Mouse (Mus musculus) neural tube, embryonic 14.5 days (tissue): ENCODE data around the gene Adgrl3. TPM values are rescaled to one million over a fixed set of nuclear protein-coding genes. Genes with fewer than 3 reads are reported as not detected.

ENCODE experiments used
- ATAC-seq: fragments of 200-750 bp; cut with Nextera tagmentation; 2 replicates; pipeline ENCODE4 v1.8.0; 2017; ENCODE audit warnings: low read depth, mild to moderate bottlenecking, moderate TSS enrichment, moderate library complexity
- H3K27ac ChIP-seq: fragments of 300-500 bp; sonication (generic); 2 replicates; pipeline ENCODE4 v1.5.1; 2014; ENCODE audit warnings: low read depth, mild to moderate bottlenecking, control low read depth, low read length, moderate library complexity, mixed read lengths
- H3K27me3 ChIP-seq: fragments of 300-500 bp; sonication (generic); 2 replicates; pipeline ENCODE4 v1.6.1; 2014; ENCODE audit warnings: low read length; ENCODE audit not compliant: control insufficient read depth, insufficient read depth
- H3K36me3 ChIP-seq: fragments of 300-500 bp; sonication (generic); 2 replicates; pipeline ENCODE4 v1.6.1; 2014; ENCODE audit warnings: low read length, mixed read lengths; ENCODE audit not compliant: control insufficient read depth, insufficient read depth
- H3K4me1 ChIP-seq: fragments of 300-500 bp; sonication (generic); 2 replicates; pipeline ENCODE4 v1.6.1; 2014; ENCODE audit warnings: low read length; ENCODE audit not compliant: control insufficient read depth, insufficient read depth
- H3K4me2 ChIP-seq: fragments of 300-500 bp; sonication (generic); 2 replicates; pipeline ENCODE4 v1.6.1; 2014; ENCODE audit warnings: mild to moderate bottlenecking, low read depth, low read length, control low read depth
- H3K4me3 ChIP-seq: fragments of 300-500 bp; sonication (generic); 2 replicates; pipeline ENCODE4 v1.5.1; 2014; ENCODE audit warnings: low read depth, low read length, control low read depth, mixed read lengths
- H3K9ac ChIP-seq: fragments of 300-500 bp; sonication (generic); replicated peaks from 2 replicates; pipeline ENCODE4 v1.6.1; 2014; ENCODE audit warnings: low read depth, mild to moderate bottlenecking, control low read depth, low read length, mixed read lengths
- H3K9me3 ChIP-seq: fragments of 300-500 bp; sonication (generic); 2 replicates; pipeline ENCODE4 v1.6.1; 2016; ENCODE audit warnings: low read length; ENCODE audit not compliant: control insufficient read depth
- WGBS: fragments of 180-500 bp; shearing (Covaris S2); extraction: QIAGEN DNeasy Blood & Tissue Kit; methylation state at CpG from one replicate; pipeline ENCODE4 v1.1.7; 2014; 5-methylcytosine and 5-hydroxymethylcytosine counted together
- polyA plus RNA-seq: library from polyadenylated mRNA; unstranded; fragments of >200 nt; fragmentation: Nextera tagmentation; extraction: Ambion mirVana; gene quantifications from 2 replicates; pipeline ENCODE4 v1.2.1, GENCODE M21; 2014

Adgrl3 gene
- polyA plus RNA-seq, result 86.0 and 98.7 TPM in 2 replicates

DNA sequence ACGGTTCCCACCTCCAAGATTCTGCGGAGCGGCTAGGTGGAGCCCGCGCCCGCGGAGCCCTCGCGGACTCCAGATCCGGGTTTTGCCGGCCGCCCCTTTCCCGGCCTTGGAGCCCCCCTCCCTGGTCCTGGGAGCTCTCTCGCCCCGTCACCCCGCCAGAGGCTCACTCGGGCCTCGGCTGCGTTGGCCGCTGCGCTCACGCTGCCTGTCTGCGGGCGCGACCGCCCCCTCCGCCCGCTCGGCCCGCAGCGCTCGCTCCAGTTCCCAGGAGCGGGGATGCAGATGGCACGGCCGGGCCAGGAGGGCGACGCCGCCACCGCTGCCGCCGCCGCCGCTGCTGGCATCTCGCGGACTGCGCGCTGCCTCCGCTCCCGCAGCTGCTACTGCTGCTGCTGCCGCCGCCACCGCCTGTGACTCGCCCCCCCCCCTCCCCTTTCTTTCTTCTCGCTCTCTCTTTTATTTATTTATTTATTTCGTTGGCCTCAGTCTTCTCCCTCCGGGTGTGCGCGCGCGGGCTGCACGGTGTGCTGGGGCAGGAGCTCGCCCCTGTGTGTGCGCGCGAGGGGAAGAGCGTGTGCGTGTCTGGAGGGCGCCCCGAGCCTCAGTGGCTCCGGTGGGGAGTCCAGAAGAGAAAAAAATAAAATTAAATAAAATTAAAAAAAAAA, at the start of gene Adgrl3:
TSS of gene Adgrl3 (plus strand) at position 549 of the 665 bp plus-strand sequence.
- peak; percentile 88 for ATAC-seq
- Histone ChIP-seq H3K4me1 (peaks cover 11% of the 10 kb centered on the region), H3K4me3 (peak within 1 kb of the TSS; percentile 77), H3K9me3 (no peaks in the 10 kb centered on the region), H3K36me3 (no peaks in the 10 kb centered on the region), H3K27me3 (no peaks in the 10 kb centered on the region), H3K9ac (peak within 1 kb of the TSS; percentile 95), H3K4me2 (peak within 1 kb of the TSS; percentile 80), H3K27ac (peak within 1 kb of the TSS; percentile 98)
- WGBS, result under 1% methylated on average over 50 of the region's 70 CpGs

DNA sequence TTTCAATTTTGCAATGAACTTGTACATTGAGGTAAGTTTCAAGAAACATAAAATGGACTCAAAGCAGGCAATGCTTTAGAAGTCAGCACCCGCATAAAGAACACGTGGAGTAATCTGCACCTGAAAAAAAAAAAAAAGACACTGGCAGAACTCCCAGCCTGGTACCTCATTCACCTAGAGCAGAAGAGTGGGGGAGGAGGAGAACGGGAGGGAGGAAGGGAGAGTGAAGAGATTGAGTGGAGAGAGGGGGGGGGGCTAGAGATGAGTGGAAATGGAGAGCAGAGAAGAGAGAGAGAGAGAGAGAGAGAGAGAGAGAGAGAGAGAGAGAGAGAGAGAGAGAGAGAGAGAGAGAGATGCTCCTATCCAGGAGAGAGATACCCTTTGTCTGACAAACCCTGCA, 772 bp upstream of the Adgrl3 start:
- 4% methylated on average over 3 of the region's 3 CpGs for WGBS
- H3K36me3 ChIP-seq, result no peaks in the 10 kb centered on the region
- no peaks in the 10 kb centered on the region for H3K9me3 ChIP-seq
- peak overlapping the region; percentile 77 for H3K4me3 ChIP-seq
- H3K9ac ChIP-seq, result peak overlapping the region; percentile 95
- peak overlapping the region; percentile 98 for H3K27ac ChIP-seq
- peak overlapping the region; percentile 80 for H3K4me2 ChIP-seq
- ATAC-seq, result peak; percentile 36
- H3K4me1 ChIP-seq, result peaks cover 5% of the 10 kb centered on the region
- H3K27me3 ChIP-seq, result no peaks in the 10 kb centered on the region

DNA sequence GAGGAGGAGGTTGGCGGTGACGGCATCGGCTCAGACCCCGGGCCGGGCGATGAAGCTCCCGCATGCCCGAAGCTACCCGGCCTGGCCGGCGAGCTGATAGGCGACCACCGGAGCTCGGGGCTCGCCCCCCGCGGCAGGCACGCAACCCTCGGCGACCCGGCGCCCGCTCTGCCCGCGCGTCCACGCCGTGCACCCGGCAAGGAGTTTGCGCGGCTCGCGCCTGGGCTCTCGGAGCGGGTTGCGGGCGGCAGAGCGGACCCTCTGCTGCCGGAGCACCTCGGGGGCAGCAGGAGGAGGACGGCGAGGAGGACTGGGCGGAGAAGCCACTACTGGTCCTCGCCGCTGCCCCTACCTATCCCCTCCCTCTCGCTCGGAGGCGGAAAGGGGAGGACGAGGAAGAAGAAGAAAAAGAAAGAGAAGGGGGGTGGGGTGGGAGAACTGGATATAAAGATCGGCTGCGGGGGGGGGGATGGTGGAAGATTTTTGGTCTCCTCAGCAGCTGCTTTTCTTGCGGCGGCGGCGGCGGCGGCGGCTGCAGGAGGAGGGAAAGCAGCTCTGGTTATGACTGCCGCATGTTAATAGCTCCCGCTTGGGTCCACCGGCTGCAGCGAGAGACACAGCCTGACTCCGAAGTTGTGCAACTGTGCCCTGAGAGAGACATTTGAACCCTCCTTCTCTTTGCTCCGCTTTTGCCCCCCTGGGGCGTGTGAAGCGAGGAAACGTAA, 505 bp downstream of the Adgrl3 start:
- WGBS, result under 1% methylated on average over 63 of the region's 67 CpGs
- Histone ChIP-seq H3K36me3 (no peaks in the 10 kb centered on the region), H3K4me2 (peak overlapping the region; percentile 80), H3K27me3 (no peaks in the 10 kb centered on the region), H3K4me1 (peaks cover 13% of the 10 kb centered on the region), H3K4me3 (peak overlapping the region; percentile 77), H3K27ac (peak overlapping the region; percentile 98), H3K9me3 (no peaks in the 10 kb centered on the region), H3K9ac (peak overlapping the region; percentile 95)
- ATAC-seq, result peak; percentile 39

DNA sequence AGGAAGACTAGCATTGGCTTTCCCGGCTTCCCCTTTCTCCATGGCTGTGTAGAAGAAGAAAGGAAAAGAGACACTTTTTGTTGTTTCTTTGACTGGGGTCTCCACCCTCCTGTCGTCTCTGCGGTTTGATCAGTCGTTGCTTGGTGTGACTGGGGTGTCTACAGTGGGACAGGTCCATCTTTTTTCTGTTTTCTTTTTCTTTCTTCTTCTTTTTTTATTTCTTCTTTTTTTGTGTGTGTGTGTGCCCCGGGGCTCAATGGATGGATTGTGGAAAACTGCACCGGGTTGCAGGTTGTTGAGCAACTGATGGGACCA, 1.0 kb downstream of the Adgrl3 start:
- Histone ChIP-seq H3K4me2 (peak overlapping the region; percentile 80), H3K27ac (peak overlapping the region; percentile 98), H3K9me3 (no peaks in the 10 kb centered on the region), H3K4me1 (peaks cover 13% of the 10 kb centered on the region), H3K27me3 (no peaks in the 10 kb centered on the region), H3K4me3 (peak overlapping the region; percentile 77), H3K36me3 (no peaks in the 10 kb centered on the region), H3K9ac (peak overlapping the region; percentile 95)
- WGBS, result 0% methylated on average over 6 of the region's 6 CpGs
- ATAC-seq, result no peak; the same call in 1 of the 2 replicates

DNA sequence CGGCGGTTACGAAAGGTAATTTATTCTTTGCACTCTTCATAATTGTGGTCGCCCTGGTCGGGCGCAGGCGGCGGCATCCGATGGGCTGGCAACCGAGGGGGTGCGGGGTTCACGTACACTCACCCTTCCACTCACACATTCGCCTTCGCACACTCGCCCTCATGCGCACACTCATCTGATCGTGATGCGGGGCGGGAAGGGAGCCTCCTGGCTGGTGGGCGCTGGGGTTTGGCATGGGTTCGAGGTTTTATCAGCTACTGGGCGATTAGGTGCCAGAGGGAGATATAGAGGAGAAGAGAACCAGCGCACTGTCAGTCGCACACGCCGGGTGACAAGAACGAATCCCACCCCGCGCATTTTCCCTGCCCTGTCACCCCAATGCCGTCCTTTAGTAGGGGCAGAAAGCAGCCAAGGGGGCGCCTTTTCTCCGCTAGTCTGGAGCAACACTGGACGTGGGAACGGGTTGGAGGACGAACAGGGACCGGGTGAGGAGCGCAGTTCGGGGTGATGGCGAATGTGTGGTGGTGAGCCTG, 1.5 kb downstream of the Adgrl3 start:
- H3K27me3 ChIP-seq, result no peaks in the 10 kb centered on the region
- ATAC-seq, result peak; percentile 3; the same call in 1 of the 2 replicates
- H3K27ac ChIP-seq, result peak overlapping the region; percentile 98
- H3K4me2 ChIP-seq, result peak overlapping the region; percentile 80
- WGBS, result under 1% methylated on average over 39 of the region's 39 CpGs
- H3K9ac ChIP-seq, result peak overlapping the region; percentile 95
- H3K36me3 ChIP-seq, result no peaks in the 10 kb centered on the region
- H3K4me3 ChIP-seq, result peak overlapping the region; percentile 77
- no peaks in the 10 kb centered on the region for H3K9me3 ChIP-seq
- H3K4me1 ChIP-seq, result peaks cover 13% of the 10 kb centered on the region

DNA sequence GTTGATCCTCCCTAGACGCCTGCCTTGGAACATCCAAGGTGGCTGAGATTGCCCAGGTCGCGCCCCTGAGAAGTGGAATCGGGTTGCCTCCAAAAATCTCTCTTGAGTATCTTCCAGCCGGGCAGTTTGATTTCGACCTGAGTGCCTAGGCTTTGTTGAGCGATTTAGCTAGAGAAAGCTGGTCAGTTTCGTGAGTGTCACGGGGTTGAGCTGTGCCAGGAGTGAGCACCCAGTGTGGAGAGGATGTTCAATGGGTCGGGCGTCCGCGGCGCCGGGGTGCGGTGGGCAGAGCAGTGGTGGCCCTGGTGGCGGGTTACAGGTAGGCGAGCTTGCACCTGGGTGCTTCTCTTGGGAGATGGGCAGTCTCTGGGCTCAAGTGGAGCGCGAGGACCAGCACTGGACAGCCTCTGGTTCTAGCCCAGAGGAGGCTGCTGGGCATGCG, 1.9 kb downstream of the Adgrl3 start:
- Histone ChIP-seq H3K4me3 (peak overlapping the region; percentile 77), H3K9ac (peak overlapping the region; percentile 95), H3K36me3 (no peaks in the 10 kb centered on the region), H3K27ac (peak overlapping the region; percentile 98), H3K4me2 (peak overlapping the region; percentile 80), H3K4me1 (peaks cover 13% of the 10 kb centered on the region), H3K27me3 (no peaks in the 10 kb centered on the region), H3K9me3 (no peaks in the 10 kb centered on the region)
- WGBS, result under 1% methylated on average over 21 of the region's 21 CpGs
- no peak for ATAC-seq

- Histone ChIP-seq H3K27me3 (no peaks in the 10 kb centered on the region), H3K9ac (peak overlapping the region; percentile 95), H3K4me2 (peak overlapping the region; percentile 80), H3K27ac (peak overlapping the region; percentile 98), H3K9me3 (no peaks in the 10 kb centered on the region), H3K4me1 (peaks cover 13% of the 10 kb centered on the region), H3K4me3 (peak overlapping the region; percentile 77), H3K36me3 (no peaks in the 10 kb centered on the region)
- WGBS, result under 1% methylated on average over 24 of the region's 24 CpGs
- no peak for ATAC-seq
Measured at GRCm38 (mm10) chr5:81022306-81023071, 2.6 kb downstream of the Adgrl3 start.

DNA sequence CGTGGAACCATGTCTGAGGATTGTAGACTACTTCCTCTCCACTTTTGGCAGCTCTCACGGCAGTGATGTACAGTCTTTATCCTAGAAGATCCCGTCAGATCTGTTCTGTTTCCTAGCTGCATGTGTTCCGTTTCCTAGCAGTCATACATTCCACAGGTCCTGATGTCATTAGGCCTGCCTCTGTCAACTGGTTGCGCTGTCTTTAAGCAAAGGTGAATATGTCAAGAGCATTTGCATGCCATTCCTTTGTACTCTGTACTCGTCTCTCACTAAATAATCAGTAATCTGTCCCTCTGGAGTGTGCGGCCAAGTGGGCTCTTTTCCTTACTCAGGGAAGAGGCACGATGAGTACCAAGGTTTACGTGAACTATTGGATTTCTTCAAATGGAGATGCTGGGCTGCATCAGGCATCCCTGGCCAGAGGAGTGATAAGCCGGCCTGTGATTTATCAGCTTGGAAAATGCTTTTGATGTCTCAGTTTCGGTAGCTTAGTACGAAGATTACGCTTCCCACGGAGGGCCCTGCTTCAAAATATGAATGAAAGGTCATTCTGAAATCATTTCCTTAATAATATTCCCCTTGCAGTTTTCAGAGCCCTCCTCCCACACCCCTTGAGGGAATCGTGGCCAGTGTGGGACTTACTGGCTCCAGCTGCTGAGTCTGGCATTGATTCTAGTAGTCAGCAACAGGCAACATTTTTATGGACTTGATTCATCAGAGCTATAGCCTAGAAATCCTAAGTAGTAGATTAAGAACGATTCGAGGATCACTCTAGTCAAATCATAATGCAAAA, 4.2 kb downstream of the Adgrl3 start:
- ATAC-seq, result no peak
- Histone ChIP-seq H3K4me3 (peak overlapping the region; percentile 77), H3K27me3 (no peaks in the 10 kb centered on the region), H3K4me2 (peak overlapping the region; percentile 80), H3K36me3 (no peaks in the 10 kb centered on the region), H3K4me1 (peaks cover 13% of the 10 kb centered on the region), H3K27ac (no peak overlapping the region), H3K9ac (peak overlapping the region; percentile 8; the same call in 1 of the 2 replicates), H3K9me3 (no peaks in the 10 kb centered on the region)
- 35% methylated on average over 17 of the region's 17 CpGs for WGBS
